Mouse (Mus musculus) testis, adult 2 months (tissue): Measurements from ENCODE around the gene Gm17190.

Experiments used
- CTCF ChIP-seq: fragments of 200-500 bp; IDR thresholded peaks from 2 replicates; pipeline ENCODE4 v1.5.1; 2012; ENCODE audit warnings: low read depth, mild to moderate bottlenecking, inconsistent platforms, low read length, moderate library complexity; ENCODE audit not compliant: control insufficient read depth, insufficient read depth, insufficient replicate concordance
- POLR2A ChIP-seq: fragments of 200-500 bp; IDR thresholded peaks from 2 replicates; pipeline ENCODE4 v1.6.1; 2012; ENCODE audit warnings: low read depth, mild to moderate bottlenecking, inconsistent platforms, low read length, moderate library complexity; ENCODE audit not compliant: control insufficient read depth

DNA sequence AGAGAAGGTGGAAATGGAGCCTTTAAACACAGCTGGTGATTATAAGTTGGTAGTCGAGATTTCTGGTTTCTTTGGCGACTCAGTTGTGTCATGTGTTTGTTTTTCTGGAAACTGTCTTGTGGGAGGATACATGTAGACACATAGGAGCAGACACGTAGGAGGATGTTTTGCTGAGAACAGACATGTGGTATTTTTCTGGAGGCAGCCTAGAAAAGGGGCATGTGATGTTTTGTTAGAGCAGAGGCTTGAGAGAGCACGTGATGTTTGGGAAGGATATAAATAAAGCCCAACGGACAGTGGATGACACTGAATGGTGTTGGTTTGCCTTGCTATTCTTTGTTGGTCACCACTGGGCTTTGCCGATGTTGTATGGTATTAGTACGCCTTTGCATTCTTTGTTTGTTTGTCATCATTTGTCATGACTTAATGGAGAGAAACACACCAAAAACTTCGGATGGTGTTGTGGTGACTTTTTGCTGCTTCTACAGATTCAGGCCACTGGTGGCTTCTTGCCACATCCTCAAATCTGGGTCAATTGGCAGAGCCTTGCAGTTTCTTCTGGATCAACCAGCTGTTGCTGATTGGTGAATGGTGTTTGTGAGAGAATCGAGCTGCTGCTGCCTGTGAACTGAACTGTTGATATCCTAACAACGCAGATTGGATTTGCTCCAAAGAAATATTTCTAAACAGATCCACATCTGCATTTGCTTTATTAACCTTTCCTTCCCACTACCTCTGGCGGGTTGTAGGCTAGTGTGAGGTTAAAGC lies 41.4 kb upstream of the Gm17190 start:
- TF ChIP-seq CTCF (no peak), POLR2A (no peak)
